9 mouse cellular contexts compared by ENCODE assay signal in the genomic region with DNA sequence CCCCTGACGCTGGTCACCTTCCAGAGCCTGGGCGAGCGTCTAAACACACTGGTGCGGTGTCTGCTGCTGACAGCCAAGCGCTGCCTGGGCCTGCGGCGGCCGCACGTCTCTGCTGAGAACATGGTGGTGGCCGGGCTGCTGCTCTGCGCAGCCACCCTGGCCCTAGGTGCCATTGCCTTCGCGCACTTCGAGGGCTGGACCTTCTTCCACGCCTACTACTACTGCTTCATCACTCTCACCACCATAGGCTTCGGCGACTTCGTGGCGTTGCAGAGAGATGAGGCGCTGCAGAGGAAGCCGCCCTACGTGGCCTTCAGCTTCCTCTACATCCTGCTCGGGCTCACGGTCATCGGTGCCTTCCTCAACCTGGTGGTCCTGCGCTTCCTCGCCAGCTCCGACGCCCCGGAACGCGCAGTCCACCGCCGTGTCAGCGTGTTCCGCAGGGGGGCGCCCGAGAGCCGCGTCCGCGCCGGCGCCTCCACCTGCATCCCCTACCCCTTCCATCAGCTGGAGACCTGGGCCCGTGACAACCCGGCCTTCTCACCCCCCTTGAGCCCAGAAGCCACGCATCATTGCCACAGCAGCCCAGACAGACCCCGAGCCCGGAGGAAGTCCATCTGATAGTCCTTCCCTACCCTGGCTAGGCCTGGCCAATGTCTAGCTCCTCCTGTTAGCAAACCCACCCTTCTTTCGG. TPM values are rescaled to one million over a fixed set of nuclear protein-coding genes. Genes with fewer than 3 reads are reported as not detected.
DNase-seq lines count a peak whose midpoint lies in the region; ATAC-seq and TF ChIP-seq lines count a peak whose summit lies in the region.
"Had no signal": no experiment of that assay in that cellular context is flagged by ENCODE, and none has a peak within 500 bp of the region (broad histone marks: within the 10 kb centered on the region; RNA-seq: fewer than 3 reads in every experiment).

No protein-coding gene starts in this region.

- no peak overlapping the region for H3K4me3 ChIP-seq in lung, embryonic 16.5 days (ENCODE audit: low read length)
- H3K4me3 ChIP-seq in bone marrow, adult 2 months (replicated peaks; ENCODE audit: control insufficient read depth, low read depth, low read length) = no peak overlapping the region
- H3K4me3 ChIP-seq in embryonic facial prominence, embryonic 14.5 days (ENCODE audit: low read depth, low read length) = no peak overlapping the region; the same call in 1 of the 2 replicates
- no peak overlapping the region; the same call in 1 of the 2 replicates for H3K4me3 ChIP-seq in hindbrain, embryonic 12.5 days
- H3K4me3 ChIP-seq in limb, embryonic 11.5 days (ENCODE audit: low read depth, low read length) = no peak overlapping the region
- H3K4me3 ChIP-seq in neural tube, embryonic 13.5 days = 0 out of 2 replicates have a peak overlapping the region, but pooled peaks have one; percentile 10
- H3K4me3 ChIP-seq: liver, embryonic 15.5 days had no signal

- H3K9ac ChIP-seq in lung, embryonic 16.5 days (ENCODE audit: low read length) = no peak overlapping the region
- no peak overlapping the region for H3K9ac ChIP-seq in embryonic facial prominence, embryonic 14.5 days (ENCODE audit: low read depth, low read length)
- peak overlapping the region; percentile 23; the same call in 1 of the 2 replicates for H3K9ac ChIP-seq in hindbrain, embryonic 12.5 days
- H3K9ac ChIP-seq in limb, embryonic 11.5 days (ENCODE audit: low read length) = peak overlapping the region; percentile 28; the same call in 1 of the 2 replicates
- H3K9ac ChIP-seq in neural tube, embryonic 13.5 days = peak overlapping the region; percentile 54; the same call in 1 of the 2 replicates
- H3K9ac ChIP-seq: liver, embryonic 15.5 days had no signal

- H3K36me3 ChIP-seq in lung, embryonic 16.5 days (ENCODE audit: control insufficient read depth, insufficient read depth, low read length) = no peaks in the 10 kb centered on the region
- no peaks in the 10 kb centered on the region for H3K36me3 ChIP-seq in embryonic facial prominence, embryonic 14.5 days (ENCODE audit: control insufficient read depth, insufficient read depth, low read length)
- H3K36me3 ChIP-seq in hindbrain, embryonic 12.5 days = no peaks in the 10 kb centered on the region
- H3K36me3 ChIP-seq in limb, embryonic 11.5 days (ENCODE audit: control insufficient read depth, insufficient read depth, low read length) = no peaks in the 10 kb centered on the region
- 0 out of 2 replicates have a peak, but pooled peaks cover 3% of the 10 kb centered on the region for H3K36me3 ChIP-seq in neural tube, embryonic 13.5 days
- H3K36me3 ChIP-seq: liver, embryonic 15.5 days had no signal

- TF ChIP-seq POLR2A in bone marrow, adult 2 months (IDR thresholded peaks at IDR 0.05; ENCODE audit: borderline replicate concordance, control insufficient read depth, low read depth, low read length) = no peak

- no peak for DNase-seq in lung, adult 18-20 months
- DNase-seq in embryonic facial prominence, embryonic 14.5 days (ENCODE audit: low spot score) = no peak
- DNase-seq in limb, embryonic 11.5 days (ENCODE audit: low spot score) = peak; percentile 75

- 11% methylated on average over 50 of the region's 50 CpGs for WGBS in lung, embryonic 16.5 days
- 16% methylated on average over 50 of the region's 50 CpGs for whole genome bisulfite sequencing in bone marrow, adult 2 months
- 11% methylated on average over 25 of the region's 50 CpGs for WGBS in embryonic facial prominence, embryonic 14.5 days
- 12% methylated on average over 50 of the region's 50 CpGs for WGBS in hindbrain, embryonic 12.5 days
- WGBS in limb, embryonic 11.5 days = 15% methylated on average over 50 of the region's 50 CpGs
- WGBS in neural tube, embryonic 13.5 days = 12% methylated on average over 50 of the region's 50 CpGs

- no peaks in the 10 kb centered on the region for H3K9me3 ChIP-seq in lung, embryonic 16.5 days (ENCODE audit: control insufficient read depth, low read length)
- no peaks in the 10 kb centered on the region for H3K9me3 ChIP-seq in embryonic facial prominence, embryonic 14.5 days (ENCODE audit: control insufficient read depth, low read length)
- H3K9me3 ChIP-seq in hindbrain, embryonic 12.5 days (replicated peaks) = no peaks in the 10 kb centered on the region
- no peaks in the 10 kb centered on the region for H3K9me3 ChIP-seq in limb, embryonic 11.5 days (ENCODE audit: control insufficient read depth, low read length)
- H3K9me3 ChIP-seq in neural tube, embryonic 13.5 days = no peaks in the 10 kb centered on the region
- H3K9me3 ChIP-seq: liver, embryonic 15.5 days had no signal

- peaks cover 43% of the 10 kb centered on the region for H3K27me3 ChIP-seq in lung, embryonic 16.5 days (ENCODE audit: control insufficient read depth, insufficient read depth, low read depth, low read length)
- H3K27me3 ChIP-seq in embryonic facial prominence, embryonic 14.5 days (replicated peaks; ENCODE audit: control insufficient read depth, insufficient read depth, low read length) = peaks cover 50% of the 10 kb centered on the region
- H3K27me3 ChIP-seq in hindbrain, embryonic 12.5 days = peaks cover 71% of the 10 kb centered on the region
- peaks cover 63% of the 10 kb centered on the region for H3K27me3 ChIP-seq in limb, embryonic 11.5 days (ENCODE audit: control insufficient read depth, insufficient read depth, low read length)
- peaks cover 60% of the 10 kb centered on the region for H3K27me3 ChIP-seq in neural tube, embryonic 13.5 days

- peaks cover 3% of the 10 kb centered on the region; the same call in 1 of the 2 replicates for H3K4me1 ChIP-seq in lung, embryonic 16.5 days (replicated peaks; ENCODE audit: control insufficient read depth, insufficient read depth, low read length)
- no peaks in the 10 kb centered on the region; the same call in 1 of the 2 replicates for H3K4me1 ChIP-seq in bone marrow, adult 2 months (ENCODE audit: control insufficient read depth, insufficient read depth, low read length)
- no peaks in the 10 kb centered on the region for H3K4me1 ChIP-seq in embryonic facial prominence, embryonic 14.5 days (ENCODE audit: control insufficient read depth, insufficient read depth, low read length)
- H3K4me1 ChIP-seq in hindbrain, embryonic 12.5 days = 0 out of 2 replicates have a peak, but pooled peaks cover 2% of the 10 kb centered on the region
- no peaks in the 10 kb centered on the region for H3K4me1 ChIP-seq in limb, embryonic 11.5 days (ENCODE audit: control insufficient read depth, insufficient read depth, low read length)
- H3K4me1 ChIP-seq in neural tube, embryonic 13.5 days (replicated peaks) = peaks cover 13% of the 10 kb centered on the region
- H3K4me1 ChIP-seq: liver, embryonic 15.5 days had no signal

- peak; percentile 2; the same call in 1 of the 2 replicates for ATAC-seq in lung, embryonic 16.5 days (ENCODE audit: low read depth)
- ATAC-seq in embryonic facial prominence, embryonic 14.5 days (ENCODE audit: low read depth) = peak; percentile 47; the same call in 1 of the 2 replicates
- peak; percentile 75 for ATAC-seq in hindbrain, embryonic 12.5 days (ENCODE audit: low FRiP score)
- ATAC-seq in limb, embryonic 11.5 days (ENCODE audit: insufficient number of reproducible peaks, low FRiP score, low TSS enrichment, low read depth) = peak; percentile 29; the same call in 1 of the 2 replicates
- ATAC-seq in neural tube, embryonic 13.5 days (ENCODE audit: low read depth) = peak; percentile 60
- ATAC-seq in monocyte, adult 5-6 weeks (replicated peaks; ENCODE audit: insufficient number of reproducible peaks, low FRiP score, low TSS enrichment, poor library complexity, severe bottlenecking) = no peak

- peak; percentile 36; the same call in 1 of the 2 replicates for TF ChIP-seq CTCF in bone marrow, adult 2 months (IDR thresholded peaks at IDR 0.05; ENCODE audit: control insufficient read depth, insufficient read depth, low read length)

- H3K27ac ChIP-seq in lung, embryonic 16.5 days (ENCODE audit: low read length) = no peak overlapping the region
- no peak overlapping the region for H3K27ac ChIP-seq in bone marrow, adult 2 months (ENCODE audit: control insufficient read depth, insufficient read depth, low read depth, low read length, poor library complexity)
- H3K27ac ChIP-seq in embryonic facial prominence, embryonic 14.5 days (replicated peaks; ENCODE audit: low read depth, low read length) = no peak overlapping the region
- H3K27ac ChIP-seq in hindbrain, embryonic 12.5 days = no peak overlapping the region
- no peak overlapping the region for H3K27ac ChIP-seq in limb, embryonic 11.5 days (replicated peaks; ENCODE audit: low read depth, low read length)
- H3K27ac ChIP-seq in neural tube, embryonic 13.5 days (replicated peaks) = no peak overlapping the region
- H3K27ac ChIP-seq: liver, embryonic 15.5 days had no signal

- peak overlapping the region; percentile 25; the same call in 1 of the 2 replicates for H3K4me2 ChIP-seq in lung, embryonic 16.5 days (ENCODE audit: low read depth, low read length)
- H3K4me2 ChIP-seq in embryonic facial prominence, embryonic 14.5 days (ENCODE audit: low read depth, low read length) = peak overlapping the region; percentile 40
- peak overlapping the region; percentile 39 for H3K4me2 ChIP-seq in hindbrain, embryonic 12.5 days (replicated peaks)
- no peak overlapping the region for H3K4me2 ChIP-seq in limb, embryonic 11.5 days (ENCODE audit: low read depth, severe bottlenecking)
- H3K4me2 ChIP-seq in neural tube, embryonic 13.5 days = peak overlapping the region; percentile 49
- H3K4me2 ChIP-seq: liver, embryonic 15.5 days had no signal

RNA-seq across cellular contexts. Expression of a gene that starts 5.0 kb away (rescaled TPM):
- not detected in 2 replicates for polyA plus RNA-seq in lung, embryonic 16.5 days (2015; fragmentation: Nextera tagmentation; extraction: Ambion mirVana)
- polyA plus RNA-seq in bone marrow, adult 2 months (2011; ENCODE audit: insufficient read depth, insufficient read length, low replicate concordance, missing spikeins) = not detected in 2 replicates
- polyA plus RNA-seq in embryonic facial prominence, embryonic 14.5 days (2014; fragmentation: Nextera tagmentation; extraction: Ambion mirVana) = not detected in 2 replicates
- not detected in 2 replicates for polyA plus RNA-seq in hindbrain, embryonic 12.5 days (2016; fragmentation: Nextera tagmentation; extraction: Ambion mirVana)
- not detected in 2 replicates for polyA plus RNA-seq in limb, embryonic 11.5 days (2014; fragmentation: Nextera tagmentation; extraction: Ambion mirVana)
- polyA plus RNA-seq in neural tube, embryonic 13.5 days (2015; fragmentation: Nextera tagmentation; extraction: Ambion mirVana) = not detected in 2 replicates
- not detected in 3 replicates for total RNA-seq in monocyte, adult 5-6 weeks (2017)
- polyA plus RNA-seq: liver, embryonic 15.5 days had no signal

RNA-seq across cellular contexts. Expression of a gene that starts 37.7 kb away (rescaled TPM):
- 2.4 and 4.1 TPM in 2 replicates for polyA plus RNA-seq in lung, embryonic 16.5 days (2015; fragmentation: Nextera tagmentation; extraction: Ambion mirVana)
- 3.1 and 12.3 TPM in 2 replicates for polyA plus RNA-seq in bone marrow, adult 2 months (2011; ENCODE audit: insufficient read depth, insufficient read length, low replicate concordance, missing spikeins)
- polyA plus RNA-seq in embryonic facial prominence, embryonic 14.5 days (2014; fragmentation: Nextera tagmentation; extraction: Ambion mirVana) = 1.0 and 3.0 TPM in 2 replicates
- polyA plus RNA-seq in hindbrain, embryonic 12.5 days (2016; fragmentation: Nextera tagmentation; extraction: Ambion mirVana) = 0.13 and 0.48 TPM in 2 replicates
- polyA plus RNA-seq in limb, embryonic 11.5 days (2014; fragmentation: Nextera tagmentation; extraction: Ambion mirVana) = 0.11 and 0.36 TPM in 2 replicates
- 0.32 TPM in 1 of 2 replicates, not detected in the other for polyA plus RNA-seq in neural tube, embryonic 13.5 days (2015; fragmentation: Nextera tagmentation; extraction: Ambion mirVana)
- total RNA-seq in monocyte, adult 5-6 weeks (2017) = not detected in 3 replicates

Comparison
In these comparisons a context has a peak if more than half of its experiments do, and no peak if none do; other contexts are left out.
1. H3K9ac ChIP-seq: peak in hindbrain, embryonic 12.5 days (single experiment), limb, embryonic 11.5 days (single experiment) and neural tube, embryonic 13.5 days (single experiment); none in lung, embryonic 16.5 days (single experiment) and embryonic facial prominence, embryonic 14.5 days (single experiment).